Mouse (Mus musculus) forebrain, embryonic 16.5 days (tissue): ENCODE data around the gene Zc2hc1c. TPM values are rescaled to one million over a fixed set of nuclear protein-coding genes. Genes with fewer than 3 reads are reported as not detected.

Experiments used
- ATAC-seq: fragments of 200-750 bp; cut with Nextera tagmentation; 2 replicates; pipeline ENCODE4 v1.8.0; 2017; ENCODE audit warnings: mild to moderate bottlenecking, moderate library complexity
- H3K27ac ChIP-seq: fragments of 300-500 bp; sonication (generic); 2 replicates; pipeline ENCODE4 v1.5.1; 2014; ENCODE audit warnings: low read length, control low read depth
- H3K27me3 ChIP-seq: fragments of 300-500 bp; sonication (generic); replicated peaks from 2 replicates; pipeline ENCODE4 v1.6.1; 2014; ENCODE audit warnings: low read length; ENCODE audit not compliant: control insufficient read depth, insufficient read depth
- H3K36me3 ChIP-seq: fragments of 300-500 bp; sonication (generic); 2 replicates; pipeline ENCODE4 v1.6.1; 2014; ENCODE audit not compliant: control insufficient read depth, insufficient read depth
- H3K4me1 ChIP-seq: fragments of 300-500 bp; sonication (generic); replicated peaks from 2 replicates; pipeline ENCODE4 v1.6.1; 2014; ENCODE audit warnings: low read length; ENCODE audit not compliant: control insufficient read depth, insufficient read depth
- H3K4me2 ChIP-seq: fragments of 300-500 bp; sonication (generic); 2 replicates; pipeline ENCODE4 v1.6.1; 2014; ENCODE audit warnings: mild to moderate bottlenecking, low read length, control low read depth
- H3K4me3 ChIP-seq: fragments of 300-500 bp; sonication (generic); replicated peaks from 2 replicates; pipeline ENCODE4 v1.5.1; 2014; ENCODE audit warnings: mild to moderate bottlenecking, low read length, control low read depth
- H3K9ac ChIP-seq: fragments of 300-500 bp; sonication (generic); replicated peaks from 2 replicates; pipeline ENCODE4 v1.6.1; 2014; ENCODE audit warnings: low read depth, low read length, control low read depth
- H3K9me3 ChIP-seq: fragments of 300-500 bp; sonication (generic); 2 replicates; pipeline ENCODE4 v1.6.1; 2016; ENCODE audit warnings: low read length; ENCODE audit not compliant: control insufficient read depth
- whole genome bisulfite sequencing: fragments of 180-500 bp; shearing (Covaris S2); extraction: QIAGEN DNeasy Blood & Tissue Kit; methylation state at CpG from one replicate; pipeline ENCODE4 v1.1.7; 2014; 5-methylcytosine and 5-hydroxymethylcytosine counted together
- polyA plus RNA-seq: library from polyadenylated mRNA; unstranded; fragments of >200 nt; fragmentation: Nextera tagmentation; extraction: Ambion mirVana; gene quantifications from 2 replicates; pipeline ENCODE4 v1.2.1, GENCODE M21; 2015

Zc2hc1c gene
- polyA plus RNA-seq, 1 experiment from 2014 or later, result 0.98 TPM

GRCm38 (mm10) chr12:85269821-85270220 is 18.6 kb upstream of the Zc2hc1c start:
- Histone ChIP-seq H3K9me3 (0 out of 2 replicates have a peak, but pooled peaks cover 3% of the 10 kb centered on the region), H3K27me3 (no peaks in the 10 kb centered on the region), H3K9ac (peak overlapping the region; percentile 87), H3K4me2 (peak overlapping the region; percentile 70), H3K4me1 (peaks cover 3% of the 10 kb centered on the region; the same call in 1 of the 2 replicates), H3K27ac (peak overlapping the region; percentile 88), H3K36me3 (no peaks in the 10 kb centered on the region), H3K4me3 (peak overlapping the region; percentile 73)
- 53% methylated on average over 3 of the region's 3 CpGs for WGBS
- ATAC-seq, result no peak

- Histone ChIP-seq H3K4me2 (peak within 1 kb of the TSS; percentile 70), H3K4me3 (peak within 1 kb of the TSS; percentile 73), H3K9ac (peak within 1 kb of the TSS; percentile 87), H3K27me3 (no peaks in the 10 kb centered on the region), H3K4me1 (peaks cover 3% of the 10 kb centered on the region; the same call in 1 of the 2 replicates), H3K36me3 (no peaks in the 10 kb centered on the region), H3K27ac (peak within 1 kb of the TSS; percentile 88), H3K9me3 (0 out of 2 replicates have a peak, but pooled peaks cover 3% of the 10 kb centered on the region)
- ATAC-seq, result peak; percentile 96
- WGBS, result under 1% methylated on average over 35 of the region's 35 CpGs
These were observed 18.1 kb upstream of the Zc2hc1c start, which contains the start of gene Mlh3 for GRCm38 (mm10) chr12:85270319-85270718. Gene Mlh3 (minus strand): TSS chr12:85270599.

GRCm38 (mm10) chr12:85271132-85271842 is 17.1 kb upstream of the Zc2hc1c start:
- Histone ChIP-seq H3K9ac (no peak overlapping the region), H3K9me3 (0 out of 2 replicates have a peak, but pooled peaks cover 3% of the 10 kb centered on the region), H3K4me3 (no peak overlapping the region), H3K4me1 (peaks cover 3% of the 10 kb centered on the region; the same call in 1 of the 2 replicates), H3K27me3 (no peaks in the 10 kb centered on the region), H3K36me3 (no peaks in the 10 kb centered on the region), H3K4me2 (no peak overlapping the region), H3K27ac (no peak overlapping the region)
- WGBS, result 79% methylated on average over 7 of the region's 7 CpGs
- no peak for ATAC-seq

- Histone ChIP-seq H3K4me3 (no peak overlapping the region), H3K9me3 (0 out of 2 replicates have a peak, but pooled peaks cover 3% of the 10 kb centered on the region), H3K27me3 (no peaks in the 10 kb centered on the region), H3K4me1 (peaks cover 3% of the 10 kb centered on the region; the same call in 1 of the 2 replicates), H3K9ac (no peak overlapping the region), H3K36me3 (no peaks in the 10 kb centered on the region), H3K4me2 (no peak overlapping the region), H3K27ac (no peak overlapping the region)
- ATAC-seq, result no peak
- 73% methylated on average over 4 of the region's 4 CpGs for WGBS
These were observed 16.6 kb upstream of the Zc2hc1c start for GRCm38 (mm10) chr12:85271843-85272206.

GRCm38 (mm10) chr12:85273508-85273907 is 14.9 kb upstream of the Zc2hc1c start:
- no peak for ATAC-seq
- Histone ChIP-seq H3K36me3 (no peaks in the 10 kb centered on the region), H3K4me3 (no peak overlapping the region), H3K4me2 (no peak overlapping the region), H3K27me3 (no peaks in the 10 kb centered on the region), H3K4me1 (peaks cover 3% of the 10 kb centered on the region; the same call in 1 of the 2 replicates), H3K9ac (no peak overlapping the region), H3K27ac (no peak overlapping the region), H3K9me3 (0 out of 2 replicates have a peak, but pooled peaks cover 3% of the 10 kb centered on the region)
- WGBS, result 95% methylated on average over 10 of the region's 10 CpGs

GRCm38 (mm10) chr12:85276273-85276672 is 12.1 kb upstream of the Zc2hc1c start:
- Histone ChIP-seq H3K4me2 (no peak overlapping the region), H3K9ac (no peak overlapping the region), H3K4me1 (peaks cover 9% of the 10 kb centered on the region), H3K9me3 (no peaks in the 10 kb centered on the region), H3K27me3 (no peaks in the 10 kb centered on the region), H3K27ac (no peak overlapping the region), H3K4me3 (no peak overlapping the region), H3K36me3 (no peaks in the 10 kb centered on the region)
- no peak for ATAC-seq
- WGBS, result 58% methylated on average over 5 of the region's 5 CpGs

- H3K27ac ChIP-seq, result no peak overlapping the region
- no peaks in the 10 kb centered on the region for H3K27me3 ChIP-seq
- 95% methylated on average over 10 of the region's 10 CpGs for WGBS
- H3K4me1 ChIP-seq, result peaks cover 9% of the 10 kb centered on the region
- no peaks in the 10 kb centered on the region for H3K36me3 ChIP-seq
- no peak overlapping the region for H3K4me2 ChIP-seq
- no peak overlapping the region for H3K4me3 ChIP-seq
- ATAC-seq, result no peak
- H3K9ac ChIP-seq, result no peak overlapping the region
- H3K9me3 ChIP-seq, result no peaks in the 10 kb centered on the region
These were observed 9.5 kb upstream of the Zc2hc1c start for GRCm38 (mm10) chr12:85278919-85279318.

GRCm38 (mm10) chr12:85279396-85280080 is 8.9 kb upstream of the Zc2hc1c start:
- Histone ChIP-seq H3K36me3 (no peaks in the 10 kb centered on the region), H3K4me1 (peaks cover 9% of the 10 kb centered on the region), H3K4me3 (peak overlapping the region; percentile 86), H3K27ac (peak overlapping the region; percentile 77), H3K9me3 (no peaks in the 10 kb centered on the region), H3K9ac (peak overlapping the region; percentile 94), H3K4me2 (peak overlapping the region; percentile 96), H3K27me3 (no peaks in the 10 kb centered on the region)
- 4% methylated on average over 10 of the region's 10 CpGs for WGBS
- ATAC-seq, result peak; percentile 26

- no peaks in the 10 kb centered on the region for H3K27me3 ChIP-seq
- no peaks in the 10 kb centered on the region for H3K9me3 ChIP-seq
- peak overlapping the region; percentile 77 for H3K27ac ChIP-seq
- H3K4me3 ChIP-seq, result peak overlapping the region; percentile 86
- H3K4me1 ChIP-seq, result peaks cover 9% of the 10 kb centered on the region
- peak overlapping the region; percentile 96 for H3K4me2 ChIP-seq
- no peaks in the 10 kb centered on the region for H3K36me3 ChIP-seq
- peak overlapping the region; percentile 94 for H3K9ac ChIP-seq
- peak; percentile 99 for ATAC-seq
- WGBS, result under 1% methylated on average over 31 of the region's 31 CpGs
These were observed 8.1 kb upstream of the Zc2hc1c start for GRCm38 (mm10) chr12:85280105-85280844.
